Mouse (Mus musculus) liver, embryonic 14.5 days (tissue): ENCODE data around the gene Trim50.

ENCODE experiments used
- CTCF ChIP-seq: IDR thresholded peaks from 2 replicates; pipeline ENCODE4 v1.5.1; 2016; ENCODE audit warnings: antibody characterized with exemption, low read depth, control low read depth
- EP300 ChIP-seq: IDR thresholded peaks from 2 replicates; pipeline ENCODE4 v1.6.1; 2016; ENCODE audit warnings: antibody characterized with exemption, low read depth

- TF ChIP-seq CTCF (no peak), EP300 (no peak)
Observed at GRCm38 (mm10) chr5:135371195-135371594, 18.1 kb downstream of the Trim50 start.
